Mouse (Mus musculus): Measurements from ENCODE around the gene Ltf. TPM values are rescaled to one million over a fixed set of nuclear protein-coding genes. Genes with fewer than 3 reads are reported as not detected.

Ltf gene
- polyA plus RNA-seq, 1 experiment from 2014 or later: 2.4 TPM

DNA sequence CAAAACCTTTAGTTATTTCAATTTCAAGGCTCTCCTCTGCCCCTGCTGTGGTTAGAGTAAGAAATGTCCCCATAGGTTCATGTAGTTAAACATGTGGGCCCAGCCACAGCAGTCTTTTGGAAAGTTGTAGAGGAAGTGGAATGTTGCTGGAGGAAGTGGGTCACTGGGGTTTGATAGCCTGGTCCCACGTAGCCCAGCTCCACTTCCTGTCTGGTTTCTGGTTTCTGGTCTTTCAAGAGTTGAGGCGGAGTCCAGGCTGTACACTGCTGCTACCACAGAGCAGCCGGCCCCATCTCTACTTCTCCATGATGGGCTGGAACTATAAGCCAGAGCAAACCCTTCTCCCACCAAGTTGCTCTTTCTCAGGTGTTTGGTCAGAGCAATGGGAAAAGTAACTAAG is 27.2 kb downstream of the Ltf start:
- no peak overlapping the region for H3K27ac ChIP-seq
- H3K4me1 ChIP-seq: no peaks in the 10 kb centered on the region
- H3K27me3 ChIP-seq: no peaks in the 10 kb centered on the region
- WGBS: 75% methylated on average over 3 of the region's 3 CpGs
- no peak overlapping the region for H3K9ac ChIP-seq
- no peak overlapping the region for H3K4me3 ChIP-seq
- H3K4me2 ChIP-seq (replicated peaks): no peak overlapping the region
- H3K36me3 ChIP-seq: no peaks in the 10 kb centered on the region
- H3K9me3 ChIP-seq (replicated peaks): no peaks in the 10 kb centered on the region
- no peak for ATAC-seq (ENCODE audit: low FRiP score)

DNA sequence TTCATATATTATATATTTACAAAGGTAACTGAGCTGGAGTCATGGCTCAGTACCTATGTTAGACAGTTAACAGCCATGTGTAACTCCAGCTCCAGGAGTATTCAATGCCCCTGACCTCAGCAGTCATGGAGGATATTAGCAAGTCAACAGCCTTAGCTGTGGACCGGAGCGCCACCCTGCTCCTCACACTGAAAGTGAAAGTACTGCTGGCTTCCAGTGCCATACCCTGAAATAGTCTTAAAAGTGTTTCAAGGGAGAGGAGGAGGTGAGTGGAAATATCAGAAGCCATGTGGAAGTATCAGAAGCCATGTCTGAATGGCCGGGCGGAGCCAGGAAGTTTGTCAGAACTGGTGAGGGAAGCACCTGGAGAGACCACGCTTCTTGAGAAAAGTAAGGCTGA is 28.2 kb downstream of the Ltf start:
- WGBS: 93% methylated on average over 5 of the region's 5 CpGs

DNA sequence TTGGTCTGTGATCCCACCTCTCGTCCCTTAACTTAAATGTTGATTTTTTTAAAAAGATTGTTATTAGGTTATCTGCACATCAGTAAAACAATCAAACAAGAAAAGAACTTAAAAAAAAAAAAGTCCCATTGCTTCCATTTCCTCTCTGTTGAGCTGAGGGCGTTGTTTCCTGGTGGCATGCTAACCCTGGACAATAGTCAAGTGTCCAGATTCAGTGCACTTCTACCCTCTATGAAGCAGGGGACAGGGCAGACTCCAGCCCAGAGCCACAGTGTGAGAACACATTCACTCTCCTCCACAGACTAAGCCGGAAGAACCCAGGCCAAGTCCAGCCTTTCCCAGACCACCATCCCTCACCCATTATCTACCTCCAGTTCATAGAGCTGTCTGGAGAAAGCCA is 29.4 kb downstream of the Ltf start:
- Histone ChIP-seq H3K4me2 (replicated peaks) (no peak overlapping the region), H3K9me3 (replicated peaks) (no peaks in the 10 kb centered on the region), H3K36me3 (no peaks in the 10 kb centered on the region), H3K9ac (no peak overlapping the region), H3K4me1 (no peaks in the 10 kb centered on the region), H3K4me3 (no peak overlapping the region), H3K27me3 (no peaks in the 10 kb centered on the region), H3K27ac (no peak overlapping the region)
- WGBS: 89% methylated on average over 3 of the region's 3 CpGs
- ATAC-seq (ENCODE audit: low FRiP score): no peak

More for the DNA sequence above, 28.2 kb downstream of the Ltf start:
- Histone ChIP-seq H3K36me3 (no peaks in the 10 kb centered on the region), H3K9ac (no peak overlapping the region), H3K4me1 (no peaks in the 10 kb centered on the region), H3K4me3 (no peak overlapping the region), H3K4me2 (replicated peaks) (no peak overlapping the region), H3K27me3 (no peaks in the 10 kb centered on the region), H3K9me3 (replicated peaks) (no peaks in the 10 kb centered on the region), H3K27ac (no peak overlapping the region)
- ATAC-seq (ENCODE audit: low FRiP score): no peak

DNA sequence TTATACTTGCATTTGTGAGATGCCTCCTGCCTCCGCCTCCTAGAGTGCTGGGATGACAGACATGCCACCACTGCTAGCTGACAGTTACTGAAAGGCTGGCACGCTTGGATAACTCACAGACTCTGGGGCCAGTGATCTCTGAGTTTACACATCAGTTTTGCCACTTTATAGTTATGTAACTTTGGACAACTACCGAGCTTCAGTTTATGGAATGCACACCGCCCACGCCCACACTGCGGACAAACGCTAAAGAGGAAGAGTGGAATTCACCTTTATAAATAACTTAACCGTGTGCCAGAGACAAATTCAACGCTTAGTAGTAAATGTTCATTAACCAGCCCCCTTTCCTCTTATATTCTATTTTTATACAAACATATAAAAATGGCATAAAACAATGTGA is 35.9 kb downstream of the Ltf start:
- Histone ChIP-seq H3K4me1 (no peaks in the 10 kb centered on the region), H3K36me3 (no peaks in the 10 kb centered on the region), H3K9ac (no peak overlapping the region), H3K27me3 (no peaks in the 10 kb centered on the region), H3K9me3 (replicated peaks) (no peaks in the 10 kb centered on the region), H3K4me3 (no peak overlapping the region), H3K27ac (no peak overlapping the region), H3K4me2 (replicated peaks) (no peak overlapping the region)
- ATAC-seq (ENCODE audit: low FRiP score): no peak
- WGBS: 89% methylated on average over 9 of the region's 9 CpGs

DNA sequence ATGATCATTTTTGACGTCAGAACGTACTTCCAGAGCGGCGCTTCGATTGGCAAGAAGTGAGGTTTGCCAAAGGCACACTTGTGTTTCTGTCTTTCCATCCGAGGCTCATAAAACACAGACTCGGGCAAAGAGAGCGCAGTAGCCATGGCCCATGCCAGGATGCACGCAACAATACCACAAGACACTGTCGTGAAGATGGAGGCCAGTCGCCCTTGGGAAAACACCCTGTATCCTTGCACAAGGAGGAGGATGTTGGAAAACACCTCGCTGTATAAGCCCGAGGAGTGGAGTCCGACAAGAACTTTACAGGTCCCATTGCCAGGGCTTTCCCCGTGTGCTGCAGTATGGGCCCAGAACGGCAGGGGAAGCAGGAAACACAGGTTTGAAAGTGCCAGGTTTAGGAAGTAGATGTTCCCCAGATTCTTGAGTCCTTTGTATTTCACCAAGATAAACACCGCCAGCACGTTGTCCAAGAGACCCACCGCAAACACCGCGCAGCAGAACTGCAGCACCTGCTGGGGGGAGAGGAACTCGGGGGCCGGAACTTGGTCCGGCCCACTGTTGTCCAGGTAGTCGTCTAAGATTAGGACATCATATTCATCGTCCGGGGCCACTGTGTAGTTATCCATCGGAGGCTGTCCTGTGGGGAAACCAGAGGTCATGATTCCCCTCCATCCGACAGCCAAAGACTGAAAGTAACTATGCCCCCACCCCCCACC is 36.9 kb downstream of the Ltf start:
- H3K4me1 ChIP-seq: no peaks in the 10 kb centered on the region
- H3K4me2 ChIP-seq (replicated peaks): peak overlapping the region; percentile 39
- H3K4me3 ChIP-seq: peak overlapping the region; percentile 10; the same call in 1 of the 2 replicates
- no peaks in the 10 kb centered on the region for H3K36me3 ChIP-seq
- no peak for ATAC-seq (ENCODE audit: low FRiP score)
- 80% methylated on average over 29 of the region's 29 CpGs for WGBS
- no peak overlapping the region for H3K27ac ChIP-seq
- H3K27me3 ChIP-seq: no peaks in the 10 kb centered on the region
- no peaks in the 10 kb centered on the region for H3K9me3 ChIP-seq (replicated peaks)
- H3K9ac ChIP-seq: no peak overlapping the region

- no peak for ATAC-seq (ENCODE audit: low FRiP score)
- no peaks in the 10 kb centered on the region for H3K36me3 ChIP-seq
- peak overlapping the region; percentile 10; the same call in 1 of the 2 replicates for H3K4me3 ChIP-seq
- H3K9me3 ChIP-seq (replicated peaks): no peaks in the 10 kb centered on the region
- 36% methylated on average over 11 of the region's 11 CpGs for WGBS
- no peak overlapping the region for H3K9ac ChIP-seq
- H3K4me1 ChIP-seq: no peaks in the 10 kb centered on the region
- no peaks in the 10 kb centered on the region for H3K27me3 ChIP-seq
- no peak overlapping the region for H3K27ac ChIP-seq
- peak overlapping the region; percentile 39 for H3K4me2 ChIP-seq (replicated peaks)
Observed at GRCm38 (mm10) chr9:111056519-111056797, 37.4 kb downstream of the Ltf start.

DNA sequence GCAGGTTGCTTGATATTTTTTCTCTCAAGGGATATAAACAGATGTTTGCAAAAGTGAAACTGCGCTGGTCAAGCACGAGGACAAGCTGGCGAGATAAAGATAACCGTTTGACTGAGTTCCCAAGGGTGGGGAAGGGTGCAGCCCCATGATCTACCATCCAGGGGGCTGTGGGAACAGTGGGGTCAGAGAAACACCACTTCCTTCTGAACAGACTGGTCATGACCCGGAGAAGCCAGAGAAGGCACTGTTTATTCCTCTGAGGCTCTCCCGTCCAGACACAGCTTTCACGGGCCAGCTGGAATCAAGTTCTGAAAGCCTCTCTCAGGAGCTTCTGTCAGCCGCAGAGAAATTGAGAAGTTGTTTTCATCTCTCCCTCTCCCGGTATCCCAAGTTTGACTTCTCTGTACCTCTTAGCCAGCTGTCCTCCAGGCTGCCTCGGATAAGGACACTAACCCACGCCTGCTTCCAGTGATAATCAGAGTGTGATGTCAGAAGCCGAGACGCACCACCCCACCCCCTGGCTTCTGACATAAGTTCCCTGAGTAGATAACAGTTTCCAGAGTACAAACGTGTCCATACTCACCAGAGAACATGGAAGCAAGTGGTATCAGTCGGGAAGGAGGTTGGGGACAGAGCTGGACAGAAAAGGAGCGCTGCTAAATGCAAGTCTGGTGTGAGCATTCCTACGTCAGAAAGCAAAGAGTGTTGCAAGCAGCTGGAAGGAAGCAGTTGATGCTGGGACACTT is 37.9 kb downstream of the Ltf start, which contains the start of gene Ccrl2:
TSS of gene Ccrl2 (minus strand) at position 722 of the 746 bp plus-strand sequence.
- peak within 1 kb of the TSS; percentile 10; the same call in 1 of the 2 replicates for H3K4me3 ChIP-seq
- H3K9me3 ChIP-seq (replicated peaks): no peaks in the 10 kb centered on the region
- peak within 1 kb of the TSS; percentile 39 for H3K4me2 ChIP-seq (replicated peaks)
- no peaks in the 10 kb centered on the region for H3K36me3 ChIP-seq
- ATAC-seq (ENCODE audit: low FRiP score): no peak
- 58% methylated on average over 17 of the region's 17 CpGs for WGBS
- H3K27me3 ChIP-seq: no peaks in the 10 kb centered on the region
- H3K4me1 ChIP-seq: no peaks in the 10 kb centered on the region
- no peak within 1 kb of the TSS for H3K9ac ChIP-seq
- no peak within 1 kb of the TSS for H3K27ac ChIP-seq

DNA sequence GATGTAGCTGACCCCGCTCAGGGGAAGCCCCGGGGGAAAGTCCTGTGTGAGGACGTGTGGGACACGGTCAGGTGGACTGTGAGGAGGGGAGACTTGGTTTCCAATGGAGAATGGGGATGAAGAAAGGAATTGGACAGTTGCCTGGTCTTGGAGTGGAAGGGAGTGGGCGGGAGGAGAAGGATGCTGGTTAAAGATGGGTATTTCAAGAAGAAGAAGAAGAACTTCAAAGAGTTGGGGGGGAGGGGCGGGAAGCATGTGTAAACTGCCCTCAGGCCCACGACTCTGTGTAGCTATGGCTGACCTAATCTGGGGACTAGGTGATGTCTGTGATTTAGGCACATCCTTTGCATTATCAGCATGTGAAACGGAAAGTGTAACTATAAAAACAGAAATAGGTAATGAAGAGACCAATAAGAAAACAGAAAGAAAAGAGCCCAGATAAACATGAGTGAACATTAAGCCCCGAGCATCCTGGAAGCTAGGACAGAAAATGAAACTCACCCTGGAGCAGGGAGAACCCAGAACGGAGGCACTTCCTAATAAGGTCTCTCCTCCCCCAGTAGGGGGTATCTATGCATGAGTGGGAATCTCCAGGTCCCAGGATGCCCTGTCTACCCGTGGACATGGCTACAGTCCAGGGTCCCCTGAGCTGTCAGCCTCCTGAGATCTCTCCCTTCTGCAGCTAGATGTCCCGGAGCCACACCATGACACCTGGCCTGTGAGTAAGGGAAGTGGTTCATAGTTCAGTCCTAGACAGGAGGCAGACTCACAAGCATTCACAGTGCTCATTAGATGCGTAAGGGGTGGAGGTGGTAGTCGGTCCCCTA is 38.7 kb downstream of the Ltf start:
- no peak overlapping the region for H3K9ac ChIP-seq
- no peaks in the 10 kb centered on the region for H3K27me3 ChIP-seq
- no peaks in the 10 kb centered on the region for H3K9me3 ChIP-seq (replicated peaks)
- no peak overlapping the region for H3K4me3 ChIP-seq
- no peaks in the 10 kb centered on the region for H3K4me1 ChIP-seq
- 75% methylated on average over 14 of the region's 14 CpGs for WGBS
- H3K4me2 ChIP-seq (replicated peaks): peak overlapping the region; percentile 39; the same call in 1 of the 2 replicates
- no peaks in the 10 kb centered on the region for H3K36me3 ChIP-seq
- ATAC-seq (ENCODE audit: low FRiP score): no peak
- no peak overlapping the region for H3K27ac ChIP-seq

- no peak for ATAC-seq (ENCODE audit: low FRiP score)
- WGBS: 69% methylated on average over 10 of the region's 10 CpGs
- H3K9me3 ChIP-seq (replicated peaks): no peaks in the 10 kb centered on the region
- no peaks in the 10 kb centered on the region for H3K27me3 ChIP-seq
- no peaks in the 10 kb centered on the region for H3K4me1 ChIP-seq
- H3K4me2 ChIP-seq (replicated peaks): no peak overlapping the region
- H3K27ac ChIP-seq: no peak overlapping the region
- H3K4me3 ChIP-seq: no peak overlapping the region
- no peak overlapping the region for H3K9ac ChIP-seq
- no peaks in the 10 kb centered on the region for H3K36me3 ChIP-seq
Observed at GRCm38 (mm10) chr9:111058943-111059556, 40.0 kb downstream of the Ltf start.

DNA sequence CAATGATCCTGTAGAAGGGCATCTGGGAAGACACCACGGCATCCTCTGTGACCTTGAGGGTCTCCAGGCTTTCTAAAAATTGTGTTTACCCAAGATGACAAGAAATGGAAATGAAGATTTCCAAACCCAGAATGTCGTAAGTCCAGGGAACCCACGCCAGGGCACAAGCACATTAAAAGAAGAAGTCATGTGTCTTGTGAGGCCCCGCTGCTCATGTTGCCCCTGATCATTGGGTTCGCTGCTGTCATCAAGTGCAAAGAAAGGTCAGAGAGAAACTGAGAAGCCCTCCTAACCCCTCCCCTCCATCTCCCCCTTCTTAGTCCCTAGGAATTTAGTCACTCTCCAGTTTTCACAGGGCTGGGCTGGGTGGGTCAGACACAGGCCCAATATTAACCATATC is 43.8 kb downstream of the Ltf start:
- Histone ChIP-seq H3K9me3 (replicated peaks) (no peaks in the 10 kb centered on the region), H3K27me3 (no peaks in the 10 kb centered on the region), H3K27ac (no peak overlapping the region), H3K4me2 (replicated peaks) (no peak overlapping the region), H3K4me3 (no peak overlapping the region), H3K4me1 (no peaks in the 10 kb centered on the region), H3K9ac (no peak overlapping the region), H3K36me3 (no peaks in the 10 kb centered on the region)
- WGBS: 70% methylated on average over 5 of the region's 5 CpGs
- no peak for ATAC-seq (ENCODE audit: low FRiP score)

GRCm38 (mm10) chr9:111067052-111067451 is 48.0 kb downstream of the Ltf start:
- Histone ChIP-seq H3K36me3 (no peaks in the 10 kb centered on the region), H3K27ac (no peak overlapping the region), H3K4me2 (replicated peaks) (no peak overlapping the region), H3K27me3 (no peaks in the 10 kb centered on the region), H3K4me3 (no peak overlapping the region), H3K9me3 (replicated peaks) (no peaks in the 10 kb centered on the region), H3K9ac (no peak overlapping the region), H3K4me1 (peaks cover 3% of the 10 kb centered on the region; the same call in 1 of the 2 replicates)
- no peak for ATAC-seq (ENCODE audit: low FRiP score)
- WGBS: 92% methylated on average over 4 of the region's 4 CpGs

DNA sequence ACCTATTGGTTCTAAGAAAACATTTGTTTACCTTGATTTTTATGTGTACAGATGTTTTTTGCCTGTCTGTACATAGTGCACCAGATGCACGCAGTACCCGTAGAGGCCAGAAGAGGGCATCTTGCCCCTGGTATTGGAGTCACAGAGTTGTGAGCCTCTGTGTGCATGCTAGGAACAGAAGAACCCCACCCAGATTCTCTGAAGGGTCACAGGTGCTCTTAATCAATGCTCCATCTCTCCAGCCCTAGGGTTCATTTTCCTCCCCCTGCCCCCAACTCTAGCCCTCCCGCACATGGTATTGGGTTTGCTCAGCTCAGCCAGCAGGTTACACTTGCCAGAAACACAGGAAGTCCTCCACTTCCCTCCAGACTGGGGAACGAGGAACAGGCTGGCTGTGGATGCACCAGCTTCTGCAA is 51.5 kb downstream of the Ltf start:
- H3K4me3 ChIP-seq: no peak overlapping the region

More for the DNA sequence above, 51.5 kb downstream of the Ltf start:
- no peak for ATAC-seq (ENCODE audit: low FRiP score)
- Histone ChIP-seq H3K4me2 (replicated peaks) (no peak overlapping the region), H3K9ac (no peak overlapping the region), H3K9me3 (replicated peaks) (peaks cover 8% of the 10 kb centered on the region), H3K27me3 (no peaks in the 10 kb centered on the region), H3K27ac (no peak overlapping the region), H3K36me3 (no peaks in the 10 kb centered on the region), H3K4me1 (peaks cover 3% of the 10 kb centered on the region; the same call in 1 of the 2 replicates)
- WGBS: 35% methylated on average over 4 of the region's 4 CpGs
